Mouse (Mus musculus): Measurements from ENCODE around the gene Neb.

Gene Neb

DNA sequence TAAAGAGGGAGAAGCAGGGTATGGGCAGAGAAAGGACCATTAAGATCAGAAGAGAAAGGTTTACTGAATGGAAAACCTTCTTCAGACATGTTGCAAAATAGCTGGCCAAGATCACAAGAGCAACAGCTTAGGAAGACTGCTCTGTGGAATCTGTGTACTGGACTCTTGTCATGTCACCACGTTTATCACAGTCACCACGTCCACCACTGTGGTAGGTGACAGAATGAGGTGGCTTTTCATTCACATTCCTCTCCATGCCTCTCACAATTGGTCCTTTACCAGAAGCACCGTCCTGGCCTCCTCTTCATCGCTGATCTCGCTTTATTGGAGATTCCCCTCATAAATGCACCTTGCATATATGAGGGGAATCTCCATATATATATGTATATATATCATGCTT lies 71.6 kb downstream of the Neb start:
- no peak for DNase-seq (ENCODE audit: low spot score)

DNA sequence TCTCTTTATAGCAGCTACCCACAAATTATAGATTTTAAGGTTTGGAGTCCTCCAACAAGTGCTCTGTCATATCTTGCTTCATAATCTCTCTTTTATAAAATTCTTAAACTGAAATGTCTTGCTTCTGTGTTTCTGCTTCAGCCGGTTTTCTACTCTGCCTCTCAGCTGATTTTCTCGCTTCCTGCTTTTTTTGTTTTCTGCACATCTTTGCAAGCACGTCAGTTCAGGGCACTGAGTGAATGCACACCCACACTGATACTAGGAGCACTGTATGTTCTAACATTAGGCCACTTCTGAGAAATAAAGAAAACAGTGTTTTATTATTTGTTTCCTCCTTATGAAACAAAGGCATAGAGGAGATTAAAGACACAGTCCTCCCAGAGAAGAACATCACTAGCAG lies 73.7 kb downstream of the Neb start:
- DNase-seq (ENCODE audit: low spot score): no peak

DNA sequence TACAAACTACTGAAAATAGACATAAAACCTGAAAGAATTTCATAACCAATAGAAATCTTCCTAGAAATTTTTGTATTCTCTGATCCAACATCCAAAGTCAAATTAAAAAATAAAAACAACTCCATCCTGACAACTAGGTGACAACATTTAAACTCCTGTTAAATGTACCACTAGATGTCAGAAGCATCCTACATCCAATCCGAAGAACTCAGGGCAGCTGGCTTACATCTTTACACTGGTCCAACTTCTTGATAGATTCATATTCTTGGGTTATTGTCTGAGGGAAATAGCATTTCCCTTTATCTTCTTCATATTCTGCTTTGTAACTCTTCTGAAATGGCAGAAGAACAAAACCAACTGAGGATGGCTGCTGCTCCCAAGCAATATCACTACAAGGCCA lies 74.9 kb downstream of the Neb start:
- no peak for DNase-seq (ENCODE audit: low spot score)

DNA sequence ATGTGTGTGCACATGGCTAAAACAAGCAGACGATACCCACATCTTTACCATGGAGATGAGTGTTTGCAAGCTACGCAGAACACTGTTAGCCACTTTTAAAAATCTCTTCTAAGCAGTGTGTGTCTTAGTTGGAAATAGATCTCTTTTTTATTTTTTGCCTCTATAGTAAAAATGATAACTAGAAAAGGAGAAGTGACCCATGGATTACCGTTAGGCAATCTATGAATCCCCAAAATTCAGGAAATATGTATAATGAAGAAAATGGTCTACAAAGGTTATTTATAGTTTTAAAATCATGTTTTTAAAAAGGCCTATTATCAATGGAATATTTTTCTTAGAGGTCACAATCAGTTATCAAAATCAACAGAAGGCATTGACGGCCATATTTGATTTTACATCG lies 80.3 kb downstream of the Neb start:
- DNase-seq (ENCODE audit: low spot score): no peak

DNA sequence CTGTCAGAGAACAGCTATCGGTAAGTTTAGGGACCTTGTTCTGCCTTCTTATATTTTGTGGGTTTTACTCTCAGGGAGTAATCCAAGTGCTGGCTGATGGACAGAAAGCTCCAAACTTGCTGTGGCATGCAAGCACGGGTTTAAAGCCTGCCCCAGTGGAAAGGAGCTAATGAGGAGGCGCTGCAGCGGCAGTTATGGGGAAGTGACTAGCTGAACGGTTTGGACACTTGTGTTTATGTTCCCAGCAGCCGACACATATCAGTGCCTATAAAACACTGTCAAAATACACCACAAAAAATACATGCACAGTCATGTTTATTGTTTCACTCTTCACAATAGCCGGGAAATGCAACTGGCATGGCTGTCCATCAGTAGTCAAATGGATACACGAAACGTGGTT lies 81.5 kb downstream of the Neb start:
- no peak for DNase-seq (ENCODE audit: low spot score)

DNA sequence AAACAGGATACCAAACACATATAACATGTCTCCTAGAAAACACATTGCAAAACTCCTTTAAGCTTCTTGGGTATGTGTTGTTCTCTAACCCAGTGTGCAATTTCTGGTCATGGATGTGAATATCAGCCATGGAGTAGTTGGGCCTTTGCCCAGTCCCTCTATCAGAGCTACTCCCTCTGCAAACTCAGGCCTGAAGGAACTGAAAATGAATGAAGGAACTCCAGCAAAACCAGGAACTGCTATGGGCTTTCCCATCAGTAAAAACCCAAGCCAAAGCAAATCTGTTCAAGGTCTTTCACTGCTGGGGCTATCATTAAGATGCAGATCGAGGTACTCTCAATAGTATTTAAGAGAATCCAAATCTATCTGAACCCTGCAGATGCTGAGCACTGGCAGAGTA lies 90.8 kb downstream of the Neb start:
- no peak for DNase-seq (ENCODE audit: low spot score)

DNA sequence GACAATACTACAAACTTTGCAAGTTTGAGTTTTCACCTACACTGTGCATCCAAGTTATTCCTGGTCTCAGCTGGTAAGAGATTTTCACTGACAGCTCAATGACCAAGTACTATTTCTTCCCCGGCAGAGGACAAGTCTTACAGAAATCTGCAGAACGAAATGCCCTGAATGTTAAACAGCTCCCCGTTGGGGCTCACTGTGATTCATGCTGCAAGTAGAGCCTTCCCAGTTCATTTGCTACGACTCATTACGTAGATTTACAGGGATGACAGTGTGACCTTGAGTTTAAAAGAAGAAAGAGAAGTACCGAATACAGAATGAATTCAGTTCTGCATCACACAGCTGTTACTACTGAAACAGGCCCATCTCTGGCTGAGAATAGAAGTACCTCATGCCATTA lies 91.9 kb downstream of the Neb start:
- DNase-seq (ENCODE audit: low spot score): no peak

DNA sequence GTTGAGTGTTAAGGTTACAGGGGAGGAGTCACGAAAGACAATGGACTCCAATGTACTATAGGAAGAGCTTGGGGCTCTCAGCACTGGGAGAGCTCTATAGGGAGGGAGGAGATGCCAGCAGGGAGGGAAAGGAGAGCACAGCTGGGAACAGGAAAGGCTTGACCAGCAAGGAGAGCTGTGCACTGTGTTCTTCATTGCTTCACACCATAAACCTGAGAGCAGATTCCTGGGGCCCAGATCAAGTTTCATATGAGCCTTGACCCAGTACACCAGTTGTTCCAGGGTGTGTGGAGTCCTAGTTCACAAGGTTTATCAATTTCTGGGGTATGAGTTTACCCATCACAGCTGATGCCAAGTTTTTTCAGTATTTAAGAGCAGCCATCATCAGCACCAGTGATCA lies 106.1 kb downstream of the Neb start:
- DNase-seq (ENCODE audit: low spot score): no peak

DNA sequence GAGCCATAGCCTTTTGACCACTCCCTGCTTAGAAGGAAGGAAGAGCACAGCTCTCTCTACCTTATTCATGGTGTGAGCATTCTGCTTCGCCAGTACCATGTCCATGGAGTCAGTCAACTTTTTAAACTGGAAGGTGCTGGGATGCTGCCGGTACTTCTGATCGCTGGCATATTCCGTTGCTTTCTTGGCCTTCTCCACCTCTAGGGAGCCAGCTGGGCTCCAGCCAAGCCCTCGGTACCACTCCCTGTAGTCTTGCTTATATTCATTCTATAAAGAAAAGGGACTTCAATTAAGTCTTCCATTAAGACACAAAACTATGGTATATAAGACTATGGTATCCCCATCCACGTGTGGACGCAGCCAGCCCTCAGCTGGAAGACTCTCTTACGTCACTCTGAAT lies 107.4 kb downstream of the Neb start:
- DNase-seq (ENCODE audit: low spot score): no peak

DNA sequence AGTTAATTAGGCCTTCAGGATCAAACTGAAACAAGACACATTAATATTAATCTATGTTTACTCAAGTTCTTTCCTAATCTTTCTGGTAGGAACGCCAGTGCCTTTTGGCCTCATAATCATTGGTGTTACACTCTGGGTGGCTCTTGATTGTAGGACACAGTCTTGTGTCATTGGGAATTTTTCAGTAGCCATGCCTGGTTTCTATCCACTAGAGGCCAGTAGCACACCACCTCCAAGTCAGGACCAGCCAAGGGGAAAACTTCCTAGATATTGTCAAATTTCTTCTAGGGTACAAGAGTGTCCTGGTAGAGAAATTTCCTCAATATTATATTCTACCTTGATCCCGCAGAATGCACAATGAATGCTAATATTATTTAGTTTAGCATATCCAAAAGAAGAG lies 116.1 kb downstream of the Neb start:
- DNase-seq (ENCODE audit: low spot score): peak; percentile 10

DNA sequence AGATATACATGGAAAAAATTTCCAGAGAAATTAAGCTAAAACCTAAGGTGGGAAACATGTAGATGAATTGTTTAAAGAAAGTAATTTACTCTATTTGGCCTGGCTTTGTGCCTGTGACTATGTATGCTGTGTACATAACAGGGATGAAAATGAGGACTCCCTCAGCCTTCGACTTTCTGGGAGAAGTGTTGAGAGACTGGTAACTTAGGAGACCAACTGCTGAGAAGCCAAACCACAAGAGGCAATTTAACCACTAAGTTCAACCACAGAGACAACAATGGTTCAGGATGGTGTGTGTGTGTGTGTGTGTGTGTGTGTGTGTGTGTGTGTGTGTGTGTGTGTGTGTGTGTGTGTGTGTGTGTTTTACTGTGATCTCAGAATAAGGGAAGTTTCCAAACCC lies 126.2 kb downstream of the Neb start:
- no peak for DNase-seq (ENCODE audit: low spot score)

DNA sequence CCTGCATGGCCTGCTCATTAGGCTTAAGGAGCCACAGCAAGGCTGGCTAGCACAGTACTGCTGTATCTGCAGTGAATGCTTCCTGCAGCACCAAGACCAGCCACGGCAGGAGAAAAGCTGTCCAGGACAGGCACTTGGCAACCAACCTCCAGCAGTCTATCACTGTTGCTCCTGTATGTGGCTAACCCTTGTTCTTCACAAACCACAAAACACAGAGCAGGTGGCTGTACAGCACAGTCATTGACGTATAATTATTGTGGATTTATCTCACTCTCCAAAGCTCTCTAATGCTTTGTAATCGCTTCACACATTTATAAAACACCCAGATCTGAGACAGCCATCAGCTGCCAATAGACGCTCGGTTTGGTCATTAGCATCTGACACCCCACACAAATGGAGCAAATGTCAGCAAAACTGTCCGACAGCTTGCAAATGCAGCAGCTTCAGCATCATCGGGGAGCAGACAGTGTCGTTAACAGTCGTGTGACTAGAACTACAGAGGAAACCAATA lies 129.9 kb downstream of the Neb start:
- no peak for DNase-seq (ENCODE audit: low spot score)

DNA sequence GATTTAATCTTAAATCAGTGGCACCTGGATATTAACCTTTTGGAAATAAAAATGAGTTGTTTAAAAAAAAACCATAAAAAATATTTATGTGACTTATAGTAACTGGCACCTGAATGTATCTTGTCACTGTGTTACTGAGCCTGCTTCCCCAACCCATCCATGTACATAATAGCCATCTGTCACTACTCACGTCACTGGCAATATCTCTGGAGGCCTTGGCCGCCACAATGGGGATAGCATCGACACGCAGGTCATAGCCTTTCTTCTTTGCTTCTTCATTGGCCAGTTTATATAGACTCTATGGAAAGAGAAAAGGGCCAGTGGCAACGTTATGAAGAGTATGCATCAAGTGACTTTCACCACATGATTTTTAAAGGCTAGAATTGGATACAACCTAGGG lies 133.2 kb downstream of the Neb start:
- DNase-seq (ENCODE audit: low spot score): no peak

DNA sequence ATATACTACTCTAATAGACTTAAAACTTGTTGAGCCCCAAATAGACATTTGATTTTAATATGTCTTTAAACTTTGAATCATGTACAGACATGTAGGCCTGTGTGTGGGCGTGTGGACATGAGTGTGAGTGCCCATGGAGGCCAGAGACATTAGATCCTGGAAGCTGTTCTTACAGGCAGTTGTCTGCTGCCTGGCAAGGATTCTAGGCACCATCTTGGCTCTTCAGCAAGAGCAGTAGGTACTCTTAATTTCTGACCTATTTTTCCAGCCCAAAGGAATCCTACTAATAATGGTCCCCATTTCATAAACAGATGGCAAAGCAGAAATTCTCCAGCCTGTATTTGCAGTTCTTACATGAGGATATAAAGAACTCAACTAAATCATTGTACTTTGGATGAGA lies 135.6 kb downstream of the Neb start:
- no peak for DNase-seq (ENCODE audit: low spot score)

DNA sequence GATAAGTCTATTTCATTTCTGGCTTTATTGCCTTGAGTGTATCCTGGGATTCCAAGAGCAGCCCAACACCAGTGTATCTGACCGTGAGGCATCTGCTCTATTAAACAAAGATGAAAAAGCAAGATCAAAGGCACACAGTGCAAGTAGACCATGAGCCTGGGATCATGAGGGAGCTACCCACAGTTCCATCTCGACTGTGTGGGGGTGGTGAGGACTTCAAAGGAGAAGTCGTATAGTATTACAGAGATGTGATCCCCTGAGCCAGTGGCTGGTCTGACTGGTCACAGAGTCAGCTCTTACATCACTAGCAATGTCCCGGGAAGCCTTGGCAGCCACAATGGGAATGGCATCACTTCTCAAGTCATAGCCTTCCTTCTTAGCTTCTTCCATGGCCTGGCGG lies 140.4 kb downstream of the Neb start:
- DNase-seq (ENCODE audit: low spot score): no peak

DNA sequence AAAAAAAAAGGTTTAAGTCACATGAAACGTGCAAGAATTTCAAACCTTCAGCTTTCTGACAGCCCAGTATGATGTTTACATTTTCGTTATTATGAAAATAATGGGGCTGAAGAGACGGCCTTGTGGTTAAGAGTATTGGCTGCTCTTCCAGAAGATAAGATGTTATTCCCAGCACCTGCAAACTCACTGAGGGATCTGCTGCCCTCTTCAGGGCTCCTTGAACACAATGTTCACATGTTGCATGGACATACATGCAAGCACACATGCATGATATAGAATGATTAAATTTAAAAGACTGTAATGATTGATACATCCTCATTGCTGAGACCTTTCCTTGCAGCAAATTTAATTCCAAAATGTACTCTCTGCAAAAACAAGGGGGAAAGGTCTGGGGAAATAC lies 150.7 kb downstream of the Neb start:
- no peak for DNase-seq (ENCODE audit: low spot score)

DNA sequence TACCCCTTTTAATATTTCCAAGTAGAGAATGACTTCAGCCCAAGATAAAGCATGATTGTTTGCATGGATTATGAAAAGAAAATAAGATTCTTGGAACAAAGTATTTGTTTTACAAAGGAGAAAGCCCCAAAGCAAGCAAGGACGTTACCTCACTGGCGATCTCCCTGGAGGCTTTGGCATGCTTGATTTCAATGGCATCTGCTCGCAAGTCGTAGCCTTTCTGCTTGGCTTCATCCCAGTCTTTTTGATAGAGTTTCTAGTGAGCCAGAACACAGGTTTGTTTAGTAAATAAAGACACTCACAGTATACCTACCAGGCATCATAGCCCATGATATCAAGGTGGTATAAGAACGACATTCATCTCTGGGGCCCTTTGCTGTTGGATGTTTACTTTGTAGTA lies 153.9 kb downstream of the Neb start:
- no peak for DNase-seq (ENCODE audit: low spot score)

DNA sequence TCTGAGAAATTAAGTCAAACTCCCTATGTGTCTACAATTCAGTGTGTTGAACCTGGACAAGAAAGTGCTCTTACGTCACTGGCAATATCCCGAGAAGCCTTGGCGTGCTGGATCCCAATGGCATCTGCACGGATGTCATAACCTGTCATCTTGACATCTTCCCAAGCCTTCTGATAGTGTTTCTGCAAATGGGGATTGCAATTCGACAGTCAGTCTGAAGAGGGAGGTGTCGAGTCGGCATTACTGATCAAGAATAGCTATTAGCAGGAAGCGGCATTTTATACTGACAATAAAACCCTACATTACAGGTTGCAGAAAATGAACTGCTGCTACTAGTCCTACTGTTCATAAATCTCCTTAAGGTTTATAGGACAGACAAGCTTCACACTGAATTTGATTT lies 158.2 kb downstream of the Neb start:
- DNase-seq (ENCODE audit: low spot score): no peak

DNA sequence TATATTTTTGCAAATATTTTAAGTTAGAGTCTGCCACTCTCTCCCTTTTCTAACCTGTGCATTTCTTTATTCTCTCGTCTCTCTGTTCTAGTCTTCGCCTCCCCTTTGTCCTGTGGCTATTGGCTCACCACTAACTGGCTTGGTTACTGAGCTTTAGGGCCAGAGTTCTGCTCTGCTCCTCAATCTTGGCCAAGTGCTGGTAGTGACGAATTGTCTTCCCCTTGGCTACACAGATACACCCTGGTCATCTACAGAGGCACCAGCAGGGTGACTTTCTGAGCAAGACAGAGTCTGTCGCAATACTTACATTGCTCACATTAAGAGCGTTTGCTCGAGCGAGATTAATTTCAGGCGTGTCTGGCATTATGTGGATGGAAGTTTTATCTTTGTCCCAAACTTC lies 162.3 kb downstream of the Neb start:
- DNase-seq (ENCODE audit: low spot score): no peak

DNA sequence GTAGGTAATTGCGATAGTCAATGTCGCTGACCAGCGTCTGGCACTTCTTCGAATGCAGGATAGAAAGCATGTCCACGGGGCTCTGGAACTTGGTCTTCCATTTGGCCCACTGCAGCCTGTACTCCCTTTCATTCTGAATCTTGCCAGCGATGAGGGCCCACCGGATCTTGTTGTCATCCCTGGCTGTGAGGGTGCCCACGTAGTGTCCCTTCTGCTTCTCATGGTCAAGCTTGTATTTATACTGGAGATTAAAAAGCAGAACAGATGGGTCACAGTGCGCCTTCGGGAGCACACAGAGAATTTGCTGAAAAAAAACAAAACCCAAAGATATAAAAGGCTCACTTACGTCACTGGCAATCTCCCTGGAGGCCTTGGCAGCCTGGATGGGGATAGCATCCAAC lies 165.7 kb downstream of the Neb start:
- no peak for DNase-seq (ENCODE audit: low spot score)

DNA sequence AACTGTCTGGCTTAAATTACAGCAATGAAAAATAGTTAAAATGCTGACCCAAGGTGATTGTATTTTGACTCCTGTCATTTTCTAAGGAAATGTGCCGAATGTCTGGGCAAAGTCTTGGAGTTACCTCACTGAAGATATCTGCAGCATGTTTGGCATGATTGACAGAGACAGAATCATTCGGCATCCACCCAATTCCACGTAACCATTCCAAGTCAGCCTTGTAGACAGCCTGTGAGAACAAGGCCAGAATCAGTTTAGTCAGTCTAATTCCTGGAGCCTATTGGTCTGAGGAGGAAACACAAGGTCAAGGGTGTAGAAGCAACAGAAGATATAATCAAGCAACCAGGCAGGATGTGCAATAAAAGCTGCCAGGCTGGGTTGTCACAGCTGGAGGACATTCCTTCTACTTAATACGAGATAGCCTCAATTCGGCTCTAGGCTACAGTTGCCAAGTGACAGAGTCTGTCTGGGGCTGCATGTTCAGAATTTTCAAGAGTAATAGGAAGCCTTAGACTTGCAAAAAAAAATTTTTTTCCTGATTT lies 166.8 kb downstream of the Neb start:
- DNase-seq (ENCODE audit: low spot score): no peak

DNA sequence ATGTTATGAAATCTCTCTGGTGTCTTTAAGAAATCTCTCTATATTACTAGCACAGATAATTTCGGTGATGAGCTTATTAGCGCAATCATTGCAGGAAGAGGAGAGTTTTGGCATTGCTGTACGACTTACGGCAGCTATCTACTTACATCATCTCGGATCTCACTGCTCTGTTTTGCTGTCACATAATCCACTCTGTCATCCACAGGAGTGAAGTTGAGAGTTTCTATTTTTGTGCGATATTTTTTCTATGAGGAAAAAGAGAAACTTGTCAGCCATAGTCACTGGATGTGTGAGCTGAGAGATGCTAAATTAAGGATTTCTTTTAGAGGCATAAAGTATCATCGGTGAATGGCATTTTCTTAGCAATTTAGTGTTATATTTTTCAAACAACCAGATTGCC lies 167.6 kb downstream of the Neb start:
- no peak for DNase-seq (ENCODE audit: low spot score)

DNA sequence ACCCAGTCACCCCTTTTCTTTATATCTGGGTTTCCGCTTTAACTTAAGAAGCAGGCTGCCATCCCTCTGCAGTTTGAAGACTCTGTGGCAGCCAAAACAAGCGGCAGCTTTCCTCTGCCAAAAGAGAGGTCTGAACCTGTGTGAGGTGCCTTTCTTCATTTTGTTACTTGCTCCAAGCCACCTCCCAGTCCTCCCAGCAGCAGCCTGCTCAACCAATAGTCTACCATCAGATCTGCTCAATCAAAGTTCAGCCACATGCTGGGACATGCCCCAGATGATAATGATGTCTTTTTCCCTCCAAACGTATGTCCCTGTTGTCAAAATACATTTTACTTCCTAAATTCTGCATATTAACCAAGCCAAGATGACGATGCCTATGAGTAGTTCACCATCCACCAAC lies 173.3 kb downstream of the Neb start:
- DNase-seq (ENCODE audit: low spot score): no peak

DNA sequence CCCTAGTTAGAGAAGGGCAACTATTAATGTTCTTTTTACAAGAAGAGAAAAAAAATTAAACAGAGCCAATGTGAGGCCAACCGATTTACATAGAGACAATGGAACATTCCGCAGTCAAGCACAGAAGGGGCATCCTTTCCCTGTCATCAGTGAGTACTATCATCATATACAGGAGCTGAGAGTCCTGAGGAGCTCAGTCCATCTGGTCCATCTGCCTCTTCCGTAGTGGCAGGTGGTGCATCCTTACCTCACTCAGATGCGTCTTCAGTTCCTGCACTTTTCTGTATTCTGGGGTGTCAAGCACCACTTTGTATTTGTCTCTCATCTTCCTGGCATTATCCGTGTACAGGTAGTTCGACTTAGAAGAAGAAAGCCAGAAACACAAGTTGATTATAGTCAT lies 184.6 kb downstream of the Neb start:
- DNase-seq (ENCODE audit: low spot score): no peak

DNA sequence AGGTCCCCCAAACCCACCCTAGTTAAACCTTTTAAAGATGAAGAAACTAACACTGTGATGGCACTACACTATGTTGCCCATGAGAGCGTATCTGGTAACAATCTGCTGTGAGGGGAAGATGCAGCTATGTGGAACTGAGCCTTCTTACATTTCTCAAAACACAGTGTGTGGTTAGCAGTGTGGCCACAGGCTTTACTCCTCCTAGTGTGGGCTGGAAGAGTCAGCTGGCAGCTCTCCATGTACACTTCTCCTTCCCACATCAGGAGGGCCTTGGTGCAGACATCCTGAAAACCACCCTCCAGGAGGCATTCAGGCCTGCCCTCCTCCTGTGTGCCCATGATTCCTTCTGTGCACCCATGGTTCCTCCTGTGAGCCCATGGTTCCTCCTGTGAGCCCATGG lies 198.6 kb downstream of the Neb start:
- DNase-seq (ENCODE audit: low spot score): no peak
